Mouse (Mus musculus) frontal cortex, adult (tissue): ENCODE results near the gene Cd247.

Experiments
- ATAC-seq: cut with Nextera tagmentation; 2 replicates; pipeline ENCODE4 v1.9.2; 2017; ENCODE audit warnings: mild to moderate bottlenecking, moderate library complexity, mixed read lengths; ENCODE audit not compliant: low TSS enrichment

The Cd247 gene

DNA sequence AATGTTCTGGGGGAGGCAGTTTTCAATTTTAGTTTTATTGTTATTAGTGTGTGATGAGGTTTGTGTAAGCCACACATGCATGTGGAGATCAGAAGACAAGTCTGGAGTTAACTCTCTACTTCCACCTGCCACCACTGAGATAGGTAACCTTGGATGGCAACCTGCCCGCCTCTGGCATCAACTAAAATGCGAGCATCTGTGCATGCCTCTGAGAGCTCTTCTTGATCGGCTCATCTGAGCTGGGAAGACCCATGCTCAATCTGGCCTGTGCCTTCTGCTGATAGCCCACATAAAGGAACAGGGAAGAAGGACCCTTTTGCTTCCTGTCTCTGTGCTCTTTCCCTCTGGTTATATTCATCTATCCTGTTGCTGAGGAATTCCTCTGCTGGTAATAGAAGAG lies 121.0 kb downstream of the Cd247 start:
- ATAC-seq: no peak

DNA sequence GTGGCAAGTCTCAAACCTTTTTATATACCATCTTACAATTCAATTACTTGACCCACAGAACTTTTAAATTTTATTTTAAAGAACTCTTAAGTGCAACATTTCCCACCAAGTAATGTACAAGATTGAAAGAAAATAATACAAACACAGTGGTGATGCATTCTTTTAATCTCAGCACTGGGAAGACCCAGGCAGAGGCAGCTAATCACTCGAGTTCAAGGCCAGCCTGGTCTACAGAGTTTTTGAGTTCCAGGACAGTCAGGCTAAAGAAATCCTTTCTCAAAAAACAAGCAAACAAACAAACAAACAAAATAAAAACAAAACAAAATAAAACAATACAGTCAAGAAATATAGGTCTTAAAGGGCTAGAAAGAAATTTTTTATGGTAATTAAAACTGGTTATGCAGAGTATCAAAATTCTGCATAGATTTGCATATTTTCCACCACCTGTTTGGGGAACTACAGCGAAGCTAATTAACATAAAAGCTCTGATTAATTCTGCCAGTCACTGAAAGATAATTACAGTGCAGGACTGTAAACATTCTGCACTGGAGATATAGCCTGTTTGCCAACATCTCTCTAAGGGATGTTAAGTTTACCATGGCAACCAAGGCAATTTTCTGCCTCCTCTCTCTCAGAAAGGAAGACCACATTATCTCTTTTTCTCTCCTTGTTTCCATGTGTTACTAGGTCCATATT lies 125.4 kb downstream of the Cd247 start:
- no peak for ATAC-seq

DNA sequence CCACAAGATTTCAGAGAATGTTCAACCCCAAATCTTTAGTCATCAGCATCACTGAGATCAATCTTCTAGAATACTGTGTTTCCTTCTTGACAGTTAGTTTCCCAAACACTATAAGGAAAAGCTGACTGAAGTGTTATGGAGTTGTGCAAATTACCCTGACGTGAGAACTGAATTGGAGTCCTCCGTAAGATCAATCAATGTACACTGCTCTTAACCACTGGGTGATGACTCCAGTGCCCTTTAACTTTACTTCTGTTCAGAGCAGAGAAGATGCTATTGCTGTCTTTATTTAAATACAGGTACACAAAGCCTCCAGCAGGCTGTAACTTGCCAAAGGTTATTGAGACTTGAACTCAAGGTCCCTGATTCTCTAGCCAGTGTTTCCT lies 125.9 kb downstream of the Cd247 start:
- no peak for ATAC-seq

DNA sequence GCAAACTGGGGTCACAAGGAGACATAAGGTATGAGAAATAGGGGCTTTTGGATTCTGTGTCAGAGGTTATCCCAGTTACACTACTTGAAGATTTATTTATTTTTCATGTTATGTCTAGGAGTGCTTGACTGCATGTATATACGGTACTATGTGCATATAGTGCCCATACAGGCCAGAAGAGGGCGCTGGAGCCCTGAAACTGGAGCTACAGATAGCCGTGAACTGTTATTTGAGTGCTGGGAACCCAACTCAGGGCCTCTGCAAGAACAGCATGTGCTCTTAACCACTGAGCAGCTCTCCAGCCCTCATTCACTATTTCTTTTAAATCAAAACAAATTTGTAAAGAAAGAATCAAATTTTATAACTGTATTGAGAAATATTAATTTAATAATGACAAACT lies 132.5 kb downstream of the Cd247 start:
- no peak for ATAC-seq

DNA sequence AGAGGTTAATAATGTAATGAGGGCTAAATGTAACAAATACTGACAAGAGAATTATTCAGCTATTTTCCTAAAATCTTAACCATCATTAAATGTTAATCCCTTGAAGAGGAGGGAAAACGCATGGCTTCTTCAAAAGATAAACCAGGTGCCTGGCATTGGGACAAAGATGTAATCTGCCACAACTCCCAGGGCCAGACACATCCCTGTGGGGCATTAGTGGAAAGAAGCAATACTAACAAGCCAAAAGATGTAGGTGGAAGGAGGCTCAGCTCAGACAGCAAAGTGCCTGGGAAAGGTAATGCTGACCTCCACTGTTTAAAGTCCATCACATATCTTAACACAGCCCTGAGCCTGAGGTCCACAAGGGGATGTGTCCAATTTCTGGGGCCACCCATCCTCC lies 134.0 kb downstream of the Cd247 start:
- no peak for ATAC-seq

DNA sequence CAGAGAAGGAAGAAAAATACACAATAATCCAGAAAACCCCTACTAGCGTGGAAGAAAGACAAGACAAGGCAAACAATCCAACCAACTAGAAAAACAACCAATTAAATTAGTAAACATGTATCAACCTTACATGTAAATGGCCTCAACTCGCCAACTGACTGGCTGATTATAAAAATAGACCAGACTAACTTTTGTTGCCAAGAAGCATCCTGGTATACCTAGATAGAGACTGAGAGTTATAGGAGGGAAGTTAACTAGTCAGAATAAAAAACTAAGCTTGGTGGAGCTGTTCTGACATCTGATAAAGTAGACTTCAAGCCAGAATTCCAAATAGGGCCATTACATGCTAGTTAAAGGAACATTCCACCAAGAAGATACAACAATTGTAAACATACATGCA lies 136.7 kb downstream of the Cd247 start:
- no peak for ATAC-seq
